Mouse (Mus musculus): Measurements from ENCODE around the gene Olfr544. TPM values are rescaled to one million over a fixed set of nuclear protein-coding genes. Genes with fewer than 3 reads are reported as not detected.

The Olfr544 gene
- polyA plus RNA-seq (2012; rRNA removed) = not detected in 2 replicates

GRCm38 (mm10) chr7:102488161-102488560, at the start of gene Olfr544:
TSS of gene Olfr544 (minus strand) at chr7:102488313.

GRCm38 (mm10) chr7:102534449-102534848, 46.3 kb upstream of the Olfr544 start, which contains the start of gene Olfr547:
TSS of gene Olfr547 (plus strand) at chr7:102534749.

DNA sequence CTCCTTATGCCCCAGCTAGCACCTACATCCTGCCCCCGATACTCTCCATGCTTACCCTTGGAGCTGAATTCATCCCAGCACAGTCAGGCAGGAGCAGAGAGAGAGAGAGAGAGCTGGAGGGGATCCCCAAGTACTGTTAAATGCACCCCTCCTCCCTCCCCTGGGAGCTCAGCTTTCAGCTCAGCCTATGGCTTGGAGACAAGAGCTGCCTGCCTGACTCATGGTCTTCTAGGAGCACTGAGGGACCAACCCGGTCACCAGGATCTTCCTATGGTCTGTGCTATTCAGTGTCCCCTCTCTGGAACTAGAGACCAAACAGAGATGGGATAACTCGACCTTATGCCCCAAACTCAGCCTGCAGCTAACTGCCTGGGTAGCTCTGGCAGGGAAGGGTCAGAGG, 11.4 kb upstream of the Olfr544 start, which contains the start of gene Olfr545:
Olfr545 (minus strand) TSS at position 101 of the 400 bp plus-strand sequence.

GRCm38 (mm10) chr7:102481579-102481978, 6.5 kb downstream of the Olfr544 start, which contains the start of gene Olfr543:
TSS of gene Olfr543 (minus strand) at chr7:102481679.

DNA sequence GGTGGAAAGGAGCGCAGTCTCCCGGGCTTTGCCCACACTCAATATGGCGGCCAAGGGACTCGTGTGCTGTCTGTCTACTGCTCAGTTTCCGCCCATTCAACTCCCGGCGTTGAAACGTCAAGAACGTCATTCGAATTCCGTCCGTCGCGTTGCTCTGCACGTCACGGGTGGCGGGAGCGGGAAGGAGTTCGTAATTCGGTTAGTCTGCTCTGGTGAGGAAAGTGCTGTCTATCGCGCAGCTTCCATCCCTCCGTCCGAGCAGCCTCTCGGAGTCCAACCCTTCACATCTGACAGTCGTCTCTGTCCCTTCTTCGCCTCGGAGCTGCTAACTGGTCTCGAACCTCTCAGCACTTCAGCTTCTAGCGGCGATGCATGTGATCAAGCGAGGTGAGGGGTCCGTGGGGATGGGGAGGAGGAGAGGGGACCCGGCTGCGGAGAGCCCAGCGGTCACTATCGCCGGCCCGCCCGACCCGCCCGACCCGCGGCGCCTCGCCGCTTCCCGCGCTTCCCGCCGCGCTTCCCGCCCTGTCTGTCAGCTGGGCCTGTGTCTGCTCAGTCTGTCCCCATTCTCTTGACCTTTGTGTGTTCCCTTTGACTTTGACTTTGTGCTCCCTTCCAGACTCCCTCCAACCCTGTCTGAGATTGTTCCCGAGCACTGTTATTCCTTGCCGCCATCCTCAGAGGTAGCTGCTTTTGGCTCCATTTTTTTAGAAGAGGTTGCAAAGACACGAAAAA, 46.3 kb downstream of the Olfr544 start, which contains the start of gene Rrm1:
Rrm1 (plus strand) TSS at position 39 of the 735 bp plus-strand sequence.

Other genes with a start within 250 kb of the Olfr544 start
- gene Rhog, start 232.3 kb downstream of the Olfr544 start, polyA plus RNA-seq (2012; rRNA removed) = 70.9 and 80.7 TPM in 2 replicates
- 114 and 124 TPM in 2 replicates for gene Stim1, start 220.5 kb downstream of the Olfr544 start, polyA plus RNA-seq (2012; rRNA removed)
- 6.2 and 7.1 TPM in 2 replicates for gene Rrm1, start 46.6 kb downstream of the Olfr544 start, polyA plus RNA-seq (2012; rRNA removed)
- gene Olfr543, start 6.6 kb downstream of the Olfr544 start, polyA plus RNA-seq (2012; rRNA removed) = not detected in 2 replicates
- not detected in 2 replicates for gene Olfr545, start 11.3 kb upstream of the Olfr544 start, polyA plus RNA-seq (2012; rRNA removed)
- gene Olfr547, start 46.4 kb upstream of the Olfr544 start, polyA plus RNA-seq (2012; rRNA removed) = not detected in 2 replicates
- gene Olfr548-ps1, start 52.6 kb upstream of the Olfr544 start, polyA plus RNA-seq (2012; rRNA removed) = not detected in 2 replicates
- not detected in 2 replicates for gene Olfr549, start 61.6 kb upstream of the Olfr544 start, polyA plus RNA-seq (2012; rRNA removed)
- gene Trim21, start 77.2 kb upstream of the Olfr544 start, polyA plus RNA-seq (2012; rRNA removed) = 3.3 and 3.5 TPM in 2 replicates
- 0.32 TPM in 1 of 2 replicates, not detected in the other for gene Olfr550, start 83.1 kb upstream of the Olfr544 start, polyA plus RNA-seq (2012; rRNA removed)
- not detected in 2 replicates for gene Olfr551, start 103.6 kb upstream of the Olfr544 start, polyA plus RNA-seq (2012; rRNA removed)
- not detected in 2 replicates for gene Olfr552, start 109.5 kb upstream of the Olfr544 start, polyA plus RNA-seq (2012; rRNA removed)
- not detected in 2 replicates for gene Olfr553, start 129.9 kb upstream of the Olfr544 start, polyA plus RNA-seq (2012; rRNA removed)
- gene Olfr554, start 150.1 kb upstream of the Olfr544 start, polyA plus RNA-seq (2012; rRNA removed) = not detected in 2 replicates
- not detected in 2 replicates for gene Olfr555, start 170.5 kb upstream of the Olfr544 start, polyA plus RNA-seq (2012; rRNA removed)
- not detected in 2 replicates for gene Olfr556, start 176.6 kb upstream of the Olfr544 start, polyA plus RNA-seq (2012; rRNA removed)
- 10.8 and 13.9 TPM in 2 replicates for gene Trim68, start 199.0 kb upstream of the Olfr544 start, polyA plus RNA-seq (2012; rRNA removed)
- gene Olfr557, start 207.6 kb upstream of the Olfr544 start, polyA plus RNA-seq (2012; rRNA removed) = not detected in 2 replicates
- gene Olfr558, start 213.9 kb upstream of the Olfr544 start, polyA plus RNA-seq (2012; rRNA removed) = 0.90 and 1.6 TPM in 2 replicates
- 0.12 and 0.20 TPM in 2 replicates for gene Olfr33, start 230.8 kb upstream of the Olfr544 start, polyA plus RNA-seq (2012; rRNA removed)
- gene Olfr559, start 239.2 kb upstream of the Olfr544 start, polyA plus RNA-seq (2012; rRNA removed) = not detected in 2 replicates